Mouse (Mus musculus): ENCODE measurements around the gene Cyb5r3. TPM values are rescaled to one million over a fixed set of nuclear protein-coding genes. Genes with fewer than 3 reads are reported as not detected.

Gene Cyb5r3
- polyA plus RNA-seq, 1 experiment from 2014 or later, result 164 TPM

DNA sequence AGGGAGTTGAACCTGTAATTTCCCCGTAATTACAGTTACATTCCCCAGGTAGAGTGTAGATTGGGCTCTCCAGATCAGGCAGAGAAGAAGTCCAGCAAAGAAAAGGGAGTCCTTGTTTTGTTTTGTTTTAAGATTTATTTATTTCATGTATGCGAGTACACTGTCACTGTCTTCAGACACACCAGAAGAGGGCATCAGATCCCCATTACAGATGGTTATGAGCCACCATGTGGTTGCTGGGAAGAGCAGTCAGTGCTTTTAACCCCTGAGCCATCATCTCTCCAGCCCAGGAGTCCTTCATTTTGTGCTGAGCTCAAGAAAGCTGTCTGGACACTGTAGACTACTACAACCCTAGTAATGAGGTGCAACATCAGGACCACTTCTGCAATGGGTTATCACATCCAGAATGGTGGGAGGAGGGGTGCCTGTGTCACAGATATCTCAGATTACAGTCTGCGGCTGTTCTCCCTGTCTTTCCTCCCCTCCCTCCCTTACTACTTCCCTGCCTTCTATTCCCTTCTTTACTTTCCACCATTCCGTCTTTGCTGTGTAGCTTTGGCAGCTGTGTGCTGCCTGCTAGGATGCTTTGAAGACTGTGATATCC is 36.8 kb upstream of the Cyb5r3 start:
- WGBS, result 35% methylated on average over 4 of the region's 4 CpGs
- Histone ChIP-seq H3K4me3 (ENCODE audit: low read depth, low read length) (no peak overlapping the region), H3K9ac (0 out of 2 replicates have a peak overlapping the region, but pooled peaks have one; percentile 21), H3K4me1 (ENCODE audit: insufficient read depth) (0 out of 2 replicates have a peak, but pooled peaks cover 2% of the 10 kb centered on the region), H3K27ac (ENCODE audit: low read depth) (no peak overlapping the region), H3K9me3 (ENCODE audit: low read depth, low read length) (no peaks in the 10 kb centered on the region), H3K4me2 (peak overlapping the region; percentile 54), H3K27me3 (ENCODE audit: insufficient read depth, low read length) (no peaks in the 10 kb centered on the region), H3K36me3 (ENCODE audit: insufficient read depth) (no peaks in the 10 kb centered on the region)
- peak; percentile 29; the same call in 1 of the 2 replicates for TF ChIP-seq CTCF (IDR thresholded peaks at IDR 0.05; ENCODE audit: low read depth)
- ATAC-seq (ENCODE audit: insufficient read depth), result no peak
- peak; percentile 17 for DNase-seq

DNA sequence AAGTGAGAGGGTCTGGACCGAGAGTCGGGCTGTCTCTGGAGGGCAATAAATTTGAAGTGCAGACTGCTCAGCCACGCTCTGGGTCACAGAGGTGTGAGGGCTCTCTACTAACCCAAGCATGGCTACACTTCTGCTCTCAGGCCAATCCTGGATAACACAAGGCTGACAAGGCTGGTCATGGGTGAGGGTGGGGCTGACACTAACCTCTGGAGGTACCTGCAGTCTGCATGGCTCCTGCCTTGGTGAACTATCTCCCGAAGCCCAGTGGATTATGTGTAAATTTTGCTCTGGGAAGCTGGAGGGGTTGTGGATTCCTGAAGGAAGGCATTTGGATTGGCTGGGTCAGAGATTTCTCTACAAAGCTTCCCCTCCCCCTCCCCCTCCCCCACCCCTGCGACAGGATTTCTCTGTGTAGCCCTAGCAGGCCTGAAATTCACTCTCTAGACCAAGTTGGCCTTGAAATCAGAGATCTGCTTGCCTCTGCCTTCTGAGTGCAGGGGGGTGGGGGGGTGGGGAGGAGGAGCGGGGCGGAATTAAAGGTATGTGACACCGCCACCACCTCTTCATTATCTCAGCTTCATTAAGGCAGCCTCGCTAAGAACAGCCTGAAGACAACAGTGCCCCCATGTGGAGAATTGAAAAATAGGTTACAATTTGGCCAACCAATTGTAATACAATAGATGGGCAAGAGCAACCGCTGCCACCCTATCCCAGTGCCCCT is 32.5 kb upstream of the Cyb5r3 start:
- H3K4me2 ChIP-seq, result peak overlapping the region; percentile 46
- H3K4me3 ChIP-seq (ENCODE audit: low read depth, low read length), result 0 out of 2 replicates have a peak overlapping the region, but pooled peaks have one; percentile 4
- no peaks in the 10 kb centered on the region for H3K27me3 ChIP-seq (ENCODE audit: insufficient read depth, low read length)
- H3K27ac ChIP-seq (ENCODE audit: low read depth), result no peak overlapping the region
- 0 out of 2 replicates have a peak, but pooled peaks cover 2% of the 10 kb centered on the region for H3K4me1 ChIP-seq (ENCODE audit: insufficient read depth)
- no peaks in the 10 kb centered on the region for H3K9me3 ChIP-seq (ENCODE audit: low read depth, low read length)
- H3K36me3 ChIP-seq (ENCODE audit: insufficient read depth), result no peaks in the 10 kb centered on the region
- 23% methylated on average over 10 of the region's 10 CpGs for WGBS
- no peak overlapping the region for H3K9ac ChIP-seq
- TF ChIP-seq CTCF (IDR thresholded peaks at IDR 0.05; ENCODE audit: low read depth), result peak; percentile 74
- DNase-seq, result peak; percentile 89
- ATAC-seq (ENCODE audit: insufficient read depth), result peak; percentile 17; the same call in 1 of the 2 replicates

DNA sequence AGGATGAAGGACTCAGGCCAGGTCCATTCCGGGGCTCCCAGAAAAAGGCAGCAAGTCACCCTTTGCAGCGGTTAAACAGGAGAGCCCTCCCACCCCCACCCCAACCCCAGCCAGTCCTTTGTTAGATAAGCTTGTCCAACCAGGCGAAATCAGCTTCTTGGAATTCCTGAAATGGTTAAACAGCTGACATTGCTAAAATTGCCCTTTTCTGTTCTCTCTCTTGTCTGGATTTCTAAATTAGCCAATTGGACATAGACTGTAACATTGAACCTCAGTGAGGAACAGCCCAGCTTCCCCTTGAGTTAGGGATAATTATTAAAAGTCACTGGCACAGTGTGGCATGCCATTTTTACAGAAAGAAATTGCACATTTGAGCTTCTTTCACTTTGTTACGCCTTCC is 30.0 kb upstream of the Cyb5r3 start:
- Histone ChIP-seq H3K4me1 (ENCODE audit: insufficient read depth) (no peaks in the 10 kb centered on the region), H3K36me3 (ENCODE audit: insufficient read depth) (no peaks in the 10 kb centered on the region), H3K9ac (no peak overlapping the region), H3K4me2 (no peak overlapping the region), H3K27me3 (ENCODE audit: insufficient read depth, low read length) (no peaks in the 10 kb centered on the region), H3K9me3 (ENCODE audit: low read depth, low read length) (no peaks in the 10 kb centered on the region), H3K27ac (ENCODE audit: low read depth) (no peak overlapping the region), H3K4me3 (ENCODE audit: low read depth, low read length) (no peak overlapping the region)
- DNase-seq, result peak; percentile 16
- 57% methylated on average over 4 of the region's 4 CpGs for WGBS
- ATAC-seq (ENCODE audit: insufficient read depth), result no peak
- TF ChIP-seq CTCF (IDR thresholded peaks at IDR 0.05; ENCODE audit: low read depth), result no peak

DNA sequence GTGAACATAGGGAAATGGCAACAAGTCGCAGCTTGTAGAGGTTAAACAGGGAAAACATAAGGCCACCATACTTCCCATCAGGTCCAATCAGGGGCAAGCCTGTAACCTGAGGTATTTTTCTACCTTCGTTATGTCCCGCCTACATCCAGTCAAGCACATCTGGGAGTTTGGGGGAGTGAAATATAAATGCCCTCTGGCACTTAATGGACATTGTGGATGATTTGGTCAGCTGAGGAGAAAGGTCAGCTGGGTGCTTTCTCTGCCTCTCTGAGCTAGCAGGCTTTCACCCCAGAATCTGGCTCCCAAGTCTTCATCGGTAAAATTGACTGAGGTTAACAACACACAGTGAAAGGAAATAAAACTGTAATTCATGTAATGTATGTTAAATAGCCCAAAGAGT is 21.0 kb upstream of the Cyb5r3 start:
- no peak overlapping the region for H3K4me3 ChIP-seq (ENCODE audit: low read depth, low read length)
- H3K27ac ChIP-seq (ENCODE audit: low read depth), result no peak overlapping the region
- H3K27me3 ChIP-seq (ENCODE audit: insufficient read depth, low read length), result no peaks in the 10 kb centered on the region
- 93% methylated on average over 4 of the region's 4 CpGs for WGBS
- no peak for TF ChIP-seq CTCF (IDR thresholded peaks at IDR 0.05; ENCODE audit: low read depth)
- H3K9ac ChIP-seq, result no peak overlapping the region
- H3K4me2 ChIP-seq, result no peak overlapping the region
- no peaks in the 10 kb centered on the region for H3K9me3 ChIP-seq (ENCODE audit: low read depth, low read length)
- H3K4me1 ChIP-seq (ENCODE audit: insufficient read depth), result no peaks in the 10 kb centered on the region
- H3K36me3 ChIP-seq (ENCODE audit: insufficient read depth), result no peaks in the 10 kb centered on the region
- DNase-seq (no peak), ATAC-seq (ENCODE audit: insufficient read depth) (no peak)

DNA sequence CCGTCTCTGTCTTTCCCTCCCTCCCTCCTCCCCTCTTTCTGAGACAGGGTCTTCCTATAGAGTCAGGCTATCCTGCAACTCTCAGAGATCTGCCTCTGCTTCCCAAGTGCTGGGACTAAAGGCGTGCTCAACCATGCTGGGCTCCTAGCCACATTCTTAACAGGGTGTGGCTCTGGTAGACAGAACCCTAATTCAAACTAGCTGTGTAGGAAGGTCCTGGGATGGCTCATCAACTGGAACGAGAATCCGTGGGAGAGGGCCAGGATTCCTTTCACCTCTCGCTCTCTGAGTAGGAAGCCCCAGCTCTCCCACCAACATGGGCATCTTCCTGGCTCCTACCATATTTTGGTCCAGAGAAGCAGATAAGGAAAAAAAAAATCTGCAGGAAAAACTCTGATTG is 10.0 kb upstream of the Cyb5r3 start:
- Histone ChIP-seq H3K4me1 (ENCODE audit: insufficient read depth) (no peaks in the 10 kb centered on the region), H3K4me3 (ENCODE audit: low read depth, low read length) (no peak overlapping the region), H3K27me3 (ENCODE audit: insufficient read depth, low read length) (no peaks in the 10 kb centered on the region), H3K27ac (ENCODE audit: low read depth) (no peak overlapping the region), H3K4me2 (no peak overlapping the region), H3K9me3 (ENCODE audit: low read depth, low read length) (no peaks in the 10 kb centered on the region), H3K36me3 (ENCODE audit: insufficient read depth) (no peaks in the 10 kb centered on the region), H3K9ac (no peak overlapping the region)
- no peak for TF ChIP-seq CTCF (IDR thresholded peaks at IDR 0.05; ENCODE audit: low read depth)
- 71% methylated on average over 5 of the region's 5 CpGs for WGBS
- DNase-seq (no peak), ATAC-seq (ENCODE audit: insufficient read depth) (no peak)

DNA sequence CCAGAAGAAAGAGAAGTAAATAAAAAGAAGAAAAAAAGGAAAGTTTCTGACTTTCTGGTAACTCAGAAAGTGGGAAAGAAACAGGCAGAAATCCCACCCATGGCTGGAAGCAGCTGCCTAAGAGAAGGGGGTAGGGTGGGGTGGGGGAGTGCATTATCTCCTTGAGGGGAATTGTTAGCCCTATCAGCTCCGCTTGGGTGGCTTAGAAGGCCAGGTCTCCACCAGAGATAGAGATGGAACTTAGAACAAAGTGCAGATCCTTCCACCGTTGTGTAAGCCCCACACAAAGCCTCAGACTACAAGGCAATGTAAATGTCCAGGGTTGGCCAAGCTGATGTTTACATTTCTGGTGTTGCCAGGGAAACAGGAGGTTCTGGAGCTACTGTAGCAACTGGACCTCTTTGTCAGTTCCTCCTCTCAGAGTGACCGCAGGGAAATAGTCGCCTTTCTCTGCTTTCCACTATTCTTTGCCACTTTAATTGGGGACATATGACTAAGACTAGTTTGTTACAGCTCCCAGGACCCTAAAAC is 9.5 kb upstream of the Cyb5r3 start:
- H3K27me3 ChIP-seq (ENCODE audit: insufficient read depth, low read length), result no peaks in the 10 kb centered on the region
- no peaks in the 10 kb centered on the region for H3K9me3 ChIP-seq (ENCODE audit: low read depth, low read length)
- H3K4me2 ChIP-seq, result no peak overlapping the region
- no peaks in the 10 kb centered on the region for H3K36me3 ChIP-seq (ENCODE audit: insufficient read depth)
- H3K4me1 ChIP-seq (ENCODE audit: insufficient read depth), result no peaks in the 10 kb centered on the region
- peak; percentile 65 for DNase-seq
- no peak overlapping the region for H3K9ac ChIP-seq
- no peak for ATAC-seq (ENCODE audit: insufficient read depth)
- no peak overlapping the region for H3K4me3 ChIP-seq (ENCODE audit: low read depth, low read length)
- no peak overlapping the region for H3K27ac ChIP-seq (ENCODE audit: low read depth)
- WGBS, result 32% methylated on average over 4 of the region's 4 CpGs
- no peak for TF ChIP-seq CTCF (IDR thresholded peaks at IDR 0.05; ENCODE audit: low read depth)

DNA sequence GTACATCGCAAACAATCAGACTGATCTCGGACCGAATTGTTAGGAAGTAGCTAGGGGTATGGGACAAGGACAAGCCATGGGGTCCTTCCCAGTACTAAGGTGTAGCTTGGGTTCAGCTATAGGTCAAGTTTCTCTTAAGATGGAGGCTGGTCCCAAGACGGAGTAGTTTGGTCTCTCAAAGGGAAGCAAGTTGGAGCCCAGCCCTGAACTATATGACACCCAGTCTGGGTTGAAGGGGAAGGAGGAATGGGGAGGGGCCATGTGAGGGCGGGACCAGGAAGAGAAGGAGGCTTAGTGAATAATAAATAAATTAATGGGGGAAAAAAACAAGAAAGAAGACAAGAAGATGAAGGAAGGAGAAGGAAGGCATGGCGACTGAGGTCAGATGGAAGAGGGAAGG is 7.6 kb upstream of the Cyb5r3 start:
- WGBS, result 81% methylated on average over 6 of the region's 6 CpGs
- no peaks in the 10 kb centered on the region for H3K4me1 ChIP-seq (ENCODE audit: insufficient read depth)
- no peaks in the 10 kb centered on the region for H3K9me3 ChIP-seq (ENCODE audit: low read depth, low read length)
- no peaks in the 10 kb centered on the region for H3K36me3 ChIP-seq (ENCODE audit: insufficient read depth)
- no peak for TF ChIP-seq CTCF (IDR thresholded peaks at IDR 0.05; ENCODE audit: low read depth)
- H3K27ac ChIP-seq (ENCODE audit: low read depth), result no peak overlapping the region
- H3K4me3 ChIP-seq (ENCODE audit: low read depth, low read length), result no peak overlapping the region
- no peak overlapping the region for H3K4me2 ChIP-seq
- H3K27me3 ChIP-seq (ENCODE audit: insufficient read depth, low read length), result no peaks in the 10 kb centered on the region
- no peak for DNase-seq
- ATAC-seq (ENCODE audit: insufficient read depth), result no peak
- H3K9ac ChIP-seq, result no peak overlapping the region
